Mouse (Mus musculus): ENCODE measurements at regions not wholly inside any gene's neighbourhood (a gene's known extent, or its start where the extent isn't known, plus 50 kb on each side); places are given as distances from the start of the nearest gene placed in this dataset.
"Not testable (repeated sequence)": the region's sequence is repeated elsewhere in the genome, so short reads cannot be mapped to it uniquely, and the experiment has no call there.

- H3K4me1 ChIP-seq = peaks cover 24% of the 10 kb centered on the region
- no peak for ATAC-seq (replicated peaks; ENCODE audit: low FRiP score)
- WGBS = 85% methylated on average over 3 of the region's 3 CpGs
- H3K9me3 ChIP-seq (replicated peaks) = no peaks in the 10 kb centered on the region
- no peaks in the 10 kb centered on the region for H3K36me3 ChIP-seq
- no peak overlapping the region for H3K4me3 ChIP-seq (replicated peaks)
- H3K9ac ChIP-seq = no peak overlapping the region
- H3K4me2 ChIP-seq = no peak overlapping the region
- peak overlapping the region; percentile 20; the same call in 1 of the 2 replicates for H3K27ac ChIP-seq
- H3K27me3 ChIP-seq = no peaks in the 10 kb centered on the region
These were observed 86.6 kb upstream of the Cpsf6 start for GRCm38 (mm10) chr10:117466391-117466790.

DNA sequence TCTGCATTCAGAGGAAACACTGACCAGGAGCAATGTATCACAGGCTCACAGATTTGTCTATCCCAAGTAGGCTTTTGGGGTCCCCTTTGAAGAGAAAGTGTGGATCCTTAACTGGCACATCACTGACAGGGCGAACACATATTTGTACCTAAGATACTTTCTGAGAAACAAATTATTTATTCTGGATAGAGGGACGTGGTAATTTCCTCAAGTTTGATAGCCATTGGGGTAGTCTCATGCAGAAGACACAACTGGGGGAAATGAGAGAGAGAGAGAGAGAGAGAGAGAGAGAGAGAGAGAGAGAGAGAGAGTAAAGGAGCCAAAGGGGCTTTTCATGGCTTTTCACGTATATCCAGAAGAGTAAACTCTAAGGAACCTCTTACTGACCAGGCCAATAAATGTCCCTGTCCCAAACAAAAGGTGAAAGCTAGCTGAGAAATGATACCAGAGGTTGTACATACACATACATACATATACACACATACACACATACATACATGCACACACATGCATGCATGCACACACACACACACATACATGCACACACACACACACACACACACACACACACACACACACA is 85.9 kb upstream of the Cpsf6 start:
- peaks cover 18% of the 10 kb centered on the region for H3K4me1 ChIP-seq
- WGBS = 67% methylated on average over 3 of the region's 3 CpGs
- H3K9me3 ChIP-seq (replicated peaks) = no peaks in the 10 kb centered on the region
- no peak overlapping the region for H3K4me3 ChIP-seq (replicated peaks)
- no peak overlapping the region for H3K9ac ChIP-seq
- no peaks in the 10 kb centered on the region for H3K27me3 ChIP-seq
- no peak overlapping the region for H3K4me2 ChIP-seq
- H3K27ac ChIP-seq = peak overlapping the region; percentile 54; the same call in 1 of the 2 replicates
- H3K36me3 ChIP-seq = no peaks in the 10 kb centered on the region
- no peak for ATAC-seq (replicated peaks; ENCODE audit: low FRiP score)

DNA sequence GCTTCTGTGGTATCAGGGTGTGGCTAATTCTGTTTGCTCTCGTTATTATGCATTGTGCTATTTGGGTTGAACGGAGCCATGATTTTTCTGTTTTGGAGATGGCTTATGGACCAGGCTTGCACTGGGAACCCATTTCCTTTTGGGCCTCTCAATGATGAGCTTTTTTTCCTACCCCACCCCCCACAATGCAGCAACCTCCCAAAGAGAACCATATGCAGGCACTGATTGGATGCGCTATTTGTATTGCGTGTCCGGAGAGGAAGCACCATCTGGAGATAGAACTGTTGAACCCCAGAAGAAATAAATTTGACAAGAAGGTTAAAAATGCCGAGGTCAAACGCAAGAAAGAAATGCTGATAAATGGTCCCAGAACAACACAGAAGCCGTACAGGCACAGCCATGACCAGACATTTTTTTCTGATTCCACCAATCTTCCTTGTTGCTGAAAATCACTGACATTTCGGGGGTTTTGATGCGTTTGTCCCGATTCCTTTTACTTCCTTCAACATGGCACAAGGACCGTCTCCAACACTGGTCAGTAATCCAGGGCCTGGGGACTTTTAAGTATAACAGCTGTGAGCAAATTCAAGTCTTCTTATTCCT is 85.3 kb upstream of the Cpsf6 start:
- no peaks in the 10 kb centered on the region for H3K9me3 ChIP-seq (replicated peaks)

GRCm38 (mm10) chr10:117464331-117464730 is 84.5 kb upstream of the Cpsf6 start:
- not testable (repeated sequence) for H3K36me3 ChIP-seq; H3K4me2 ChIP-seq; H3K9me3 ChIP-seq (replicated peaks); H3K9ac ChIP-seq; H3K4me3 ChIP-seq (replicated peaks); ATAC-seq (replicated peaks; ENCODE audit: low FRiP score); H3K27me3 ChIP-seq
- peak overlapping the region; percentile 45; the same call in 1 of the 2 replicates for H3K27ac ChIP-seq
- peaks cover 14% of the 10 kb centered on the region; the same call in 1 of the 2 replicates for H3K4me1 ChIP-seq

More for the DNA sequence above, 85.3 kb upstream of the Cpsf6 start:
- WGBS = 67% methylated on average over 12 of the region's 12 CpGs
- Histone ChIP-seq H3K27ac (peak overlapping the region; percentile 54; the same call in 1 of the 2 replicates), H3K36me3 (no peaks in the 10 kb centered on the region), H3K9ac (no peak overlapping the region), H3K4me2 (no peak overlapping the region), H3K27me3 (no peaks in the 10 kb centered on the region), H3K4me3 (replicated peaks) (no peak overlapping the region), H3K4me1 (peaks cover 14% of the 10 kb centered on the region; the same call in 1 of the 2 replicates)
- no peak for ATAC-seq (replicated peaks; ENCODE audit: low FRiP score)

DNA sequence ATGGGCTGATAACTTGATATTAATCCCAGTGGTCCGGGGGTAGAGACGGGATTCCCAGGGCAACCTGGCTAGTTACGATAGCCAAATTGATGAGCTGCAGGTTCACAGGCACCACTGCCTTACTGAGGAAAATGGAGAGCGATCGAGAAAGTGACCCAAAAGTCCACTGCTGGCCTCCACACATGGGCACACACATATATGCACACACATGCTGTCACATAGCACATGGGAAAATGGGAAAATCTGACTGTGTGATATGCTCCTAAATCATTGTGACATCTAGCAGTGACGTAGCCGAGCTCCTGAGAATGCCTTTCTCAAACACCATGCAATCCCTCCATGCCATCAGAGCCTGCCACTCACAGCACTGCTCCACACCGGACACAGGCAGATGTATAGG is 83.8 kb upstream of the Cpsf6 start:
- Histone ChIP-seq H3K27me3 (no peaks in the 10 kb centered on the region), H3K27ac (no peak overlapping the region), H3K4me3 (replicated peaks) (no peak overlapping the region), H3K4me1 (peaks cover 14% of the 10 kb centered on the region; the same call in 1 of the 2 replicates), H3K9ac (no peak overlapping the region), H3K9me3 (replicated peaks) (no peaks in the 10 kb centered on the region), H3K4me2 (no peak overlapping the region), H3K36me3 (no peaks in the 10 kb centered on the region)
- WGBS = 90% methylated on average over 8 of the region's 8 CpGs
- no peak for ATAC-seq (replicated peaks; ENCODE audit: low FRiP score)

GRCm38 (mm10) chr10:117462921-117463320 is 83.1 kb upstream of the Cpsf6 start:
- Histone ChIP-seq H3K9me3 (replicated peaks) (no peaks in the 10 kb centered on the region), H3K36me3 (no peaks in the 10 kb centered on the region), H3K4me2 (no peak overlapping the region), H3K9ac (no peak overlapping the region), H3K4me1 (peaks cover 10% of the 10 kb centered on the region; the same call in 1 of the 2 replicates), H3K27me3 (no peaks in the 10 kb centered on the region), H3K4me3 (replicated peaks) (no peak overlapping the region), H3K27ac (no peak overlapping the region)
- no peak for ATAC-seq (replicated peaks; ENCODE audit: low FRiP score)
- WGBS = 95% methylated on average over 4 of the region's 4 CpGs

DNA sequence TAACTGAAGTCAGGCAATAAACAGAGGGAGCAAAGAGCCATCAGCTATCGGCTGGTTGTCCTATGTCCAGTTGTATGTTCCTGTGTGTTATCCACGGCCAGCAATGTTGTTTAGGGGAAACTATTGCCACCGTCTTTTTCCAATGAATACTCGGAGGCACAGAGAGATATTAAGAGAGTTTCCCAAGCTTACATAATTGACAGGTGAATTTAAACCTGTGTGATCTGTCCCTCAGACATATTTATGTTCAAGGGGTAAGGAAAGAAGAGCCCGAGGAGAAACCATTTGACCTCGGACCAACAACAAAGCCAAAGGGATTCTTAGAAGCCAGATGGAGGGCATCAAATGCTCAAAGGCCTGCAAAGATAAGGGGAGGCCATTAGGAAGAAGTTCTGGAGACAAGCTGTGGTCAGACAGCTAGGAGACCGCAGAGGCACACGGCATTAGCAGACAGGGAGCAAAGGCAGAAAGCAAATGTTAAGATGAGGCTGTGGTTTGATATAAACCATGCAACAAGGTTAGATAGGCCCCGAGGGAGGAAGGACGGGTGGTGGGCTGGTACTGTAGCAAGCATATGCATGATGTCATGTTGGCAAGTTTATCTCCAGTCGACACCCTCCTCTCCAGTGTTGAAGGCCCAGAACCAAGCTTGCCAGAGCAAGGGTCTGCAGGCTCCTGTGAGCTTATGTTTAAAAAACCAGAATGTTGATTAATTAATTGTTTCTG is 82.1 kb upstream of the Cpsf6 start:
- H3K9me3 ChIP-seq (replicated peaks) = no peaks in the 10 kb centered on the region
- no peaks in the 10 kb centered on the region for H3K36me3 ChIP-seq
- no peak overlapping the region for H3K9ac ChIP-seq
- peaks cover 8% of the 10 kb centered on the region; the same call in 1 of the 2 replicates for H3K4me1 ChIP-seq
- H3K4me3 ChIP-seq (replicated peaks) = no peak overlapping the region
- no peak overlapping the region for H3K4me2 ChIP-seq
- no peaks in the 10 kb centered on the region for H3K27me3 ChIP-seq
- 48% methylated on average over 11 of the region's 11 CpGs for WGBS
- peak overlapping the region; percentile 18; the same call in 1 of the 2 replicates for H3K27ac ChIP-seq
- peak; percentile 37; the same call in 1 of the 2 replicates for ATAC-seq (replicated peaks; ENCODE audit: low FRiP score)

DNA sequence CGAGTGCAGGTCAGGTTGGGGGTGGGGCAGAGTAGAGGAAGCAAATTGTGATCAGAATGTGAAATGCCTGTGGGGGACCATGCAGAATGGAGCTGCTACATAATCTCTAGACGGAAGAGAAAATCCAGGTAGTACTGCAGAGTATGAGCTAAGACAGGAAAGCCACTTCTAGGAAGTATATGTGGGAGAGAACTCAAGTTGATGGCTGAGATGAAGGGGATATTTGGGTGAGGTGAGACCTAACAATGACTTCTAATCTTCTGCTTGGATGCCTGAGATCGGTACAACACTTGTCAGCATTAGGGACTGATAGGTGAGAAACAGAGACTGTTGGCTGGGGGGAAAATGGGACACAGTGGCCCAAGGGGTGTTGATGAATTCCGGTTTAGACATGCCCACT is 81.4 kb upstream of the Cpsf6 start:
- ATAC-seq (replicated peaks; ENCODE audit: low FRiP score) = no peak
- peaks cover 15% of the 10 kb centered on the region for H3K4me1 ChIP-seq
- no peaks in the 10 kb centered on the region for H3K9me3 ChIP-seq (replicated peaks)
- H3K9ac ChIP-seq = no peak overlapping the region
- no peak overlapping the region for H3K4me3 ChIP-seq (replicated peaks)
- H3K4me2 ChIP-seq = no peak overlapping the region
- WGBS = 85% methylated on average over 4 of the region's 4 CpGs
- H3K36me3 ChIP-seq = no peaks in the 10 kb centered on the region
- no peaks in the 10 kb centered on the region for H3K27me3 ChIP-seq
- no peak overlapping the region for H3K27ac ChIP-seq

DNA sequence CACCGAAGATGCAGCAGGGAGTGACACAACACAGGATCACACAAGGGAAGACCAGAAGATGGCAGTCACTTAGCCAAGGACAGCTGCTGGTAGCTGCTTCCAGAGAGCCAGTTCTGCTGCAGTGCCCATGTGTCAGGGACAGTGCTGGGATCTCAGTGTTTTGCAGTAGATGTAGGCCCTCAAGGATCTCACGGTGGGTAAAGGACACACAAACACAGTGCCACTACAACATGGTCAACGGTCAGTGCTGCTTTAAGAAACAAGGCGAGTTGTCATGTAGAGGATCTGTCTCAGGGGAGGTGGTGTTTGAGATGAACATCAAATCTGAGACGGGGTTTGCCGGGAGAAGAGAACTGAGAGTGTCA is 80.5 kb upstream of the Cpsf6 start:
- peaks cover 22% of the 10 kb centered on the region for H3K4me1 ChIP-seq
- H3K9ac ChIP-seq = no peak overlapping the region
- no peak overlapping the region for H3K27ac ChIP-seq
- H3K4me2 ChIP-seq = no peak overlapping the region
- H3K36me3 ChIP-seq = no peaks in the 10 kb centered on the region
- ATAC-seq (replicated peaks; ENCODE audit: low FRiP score) = no peak
- H3K4me3 ChIP-seq (replicated peaks) = no peak overlapping the region
- no peaks in the 10 kb centered on the region for H3K9me3 ChIP-seq (replicated peaks)
- no peaks in the 10 kb centered on the region for H3K27me3 ChIP-seq
- WGBS = 89% methylated on average over 6 of the region's 6 CpGs

GRCm38 (mm10) chr10:117459651-117460365 is 80.0 kb upstream of the Cpsf6 start:
- no peaks in the 10 kb centered on the region for H3K27me3 ChIP-seq
- no peak overlapping the region for H3K4me2 ChIP-seq
- H3K9ac ChIP-seq = no peak overlapping the region
- H3K4me3 ChIP-seq (replicated peaks) = no peak overlapping the region
- no peak for ATAC-seq (replicated peaks; ENCODE audit: low FRiP score)
- 86% methylated on average over 10 of the region's 10 CpGs for WGBS
- H3K36me3 ChIP-seq = no peaks in the 10 kb centered on the region
- H3K4me1 ChIP-seq = peaks cover 20% of the 10 kb centered on the region
- no peak overlapping the region for H3K27ac ChIP-seq
- no peaks in the 10 kb centered on the region for H3K9me3 ChIP-seq (replicated peaks)

DNA sequence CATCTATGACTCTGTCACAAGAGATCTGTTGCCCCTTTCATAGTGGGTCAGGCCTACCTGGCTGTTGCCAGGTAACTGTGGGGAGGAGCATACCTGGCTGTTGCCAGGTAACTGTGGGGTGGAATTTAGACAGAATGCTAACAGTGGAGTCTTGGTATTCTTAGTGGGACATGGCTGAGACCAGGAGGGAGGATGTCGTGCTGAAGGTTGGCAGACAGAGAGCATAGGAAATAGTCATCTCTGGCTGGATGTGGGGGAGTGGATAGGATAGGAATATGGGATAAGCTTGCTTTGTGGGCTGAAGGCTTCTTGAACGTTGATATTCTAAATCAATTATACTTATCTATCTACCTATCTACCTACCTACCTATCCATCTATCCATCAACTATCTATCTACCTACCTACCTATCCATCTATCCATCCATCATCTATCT is 79.2 kb upstream of the Cpsf6 start:
- H3K27me3 ChIP-seq = no peaks in the 10 kb centered on the region
- no peak for ATAC-seq (replicated peaks; ENCODE audit: low FRiP score)
- 80% methylated on average over 2 of the region's 2 CpGs for WGBS
- H3K9ac ChIP-seq = no peak overlapping the region
- no peak overlapping the region for H3K4me3 ChIP-seq (replicated peaks)
- H3K27ac ChIP-seq = no peak overlapping the region
- no peaks in the 10 kb centered on the region for H3K9me3 ChIP-seq (replicated peaks)
- no peaks in the 10 kb centered on the region for H3K36me3 ChIP-seq
- no peak overlapping the region for H3K4me2 ChIP-seq
- H3K4me1 ChIP-seq = peaks cover 20% of the 10 kb centered on the region
